Mouse (Mus musculus): ENCODE results near the gene Golph3.
A peak's percentile ranks its signal among the peaks of the same experiment; 100 is the strongest.

The Golph3 gene

DNA sequence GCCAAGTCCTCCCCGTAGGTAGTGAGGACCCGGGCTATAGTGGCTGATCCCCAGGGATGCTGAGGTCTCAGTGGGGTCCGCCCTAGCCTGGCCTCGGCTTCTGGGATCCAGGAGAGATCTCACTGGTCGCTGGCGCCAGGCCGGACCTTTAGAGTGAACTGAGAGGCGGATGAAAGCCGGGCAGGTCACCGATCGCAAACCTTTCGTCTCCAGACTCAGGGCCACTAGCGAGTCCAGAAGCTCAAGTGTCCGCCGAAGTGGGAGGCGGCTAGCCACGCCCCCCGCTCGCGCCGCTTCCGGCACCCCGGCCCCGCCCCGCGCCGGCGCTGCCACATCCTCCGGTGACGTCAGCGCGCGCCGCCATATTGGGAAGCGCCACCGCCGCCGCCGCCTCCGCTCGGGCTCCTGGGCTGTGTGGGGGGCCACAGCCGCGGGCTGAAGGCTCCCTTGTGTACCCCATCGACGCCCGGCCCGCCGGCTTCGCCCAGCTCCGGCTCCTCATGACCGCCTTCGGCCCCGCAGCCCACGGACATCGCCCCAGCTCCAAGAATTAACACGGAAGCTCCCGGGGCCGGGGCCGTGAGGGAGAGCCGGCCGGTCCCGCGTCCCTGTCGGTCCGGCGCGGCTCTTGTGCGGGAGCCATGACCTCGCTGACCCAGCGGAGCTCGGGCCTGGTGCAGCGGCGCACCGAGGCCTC is at the start of gene Golph3:
Gene Golph3, plus strand, starts transcription at position 360 of the 697 bp plus-strand sequence.
- peak; percentile 92 to 93 for DNase-seq (ENCODE audit: low spot score in 2 of 2)

DNA sequence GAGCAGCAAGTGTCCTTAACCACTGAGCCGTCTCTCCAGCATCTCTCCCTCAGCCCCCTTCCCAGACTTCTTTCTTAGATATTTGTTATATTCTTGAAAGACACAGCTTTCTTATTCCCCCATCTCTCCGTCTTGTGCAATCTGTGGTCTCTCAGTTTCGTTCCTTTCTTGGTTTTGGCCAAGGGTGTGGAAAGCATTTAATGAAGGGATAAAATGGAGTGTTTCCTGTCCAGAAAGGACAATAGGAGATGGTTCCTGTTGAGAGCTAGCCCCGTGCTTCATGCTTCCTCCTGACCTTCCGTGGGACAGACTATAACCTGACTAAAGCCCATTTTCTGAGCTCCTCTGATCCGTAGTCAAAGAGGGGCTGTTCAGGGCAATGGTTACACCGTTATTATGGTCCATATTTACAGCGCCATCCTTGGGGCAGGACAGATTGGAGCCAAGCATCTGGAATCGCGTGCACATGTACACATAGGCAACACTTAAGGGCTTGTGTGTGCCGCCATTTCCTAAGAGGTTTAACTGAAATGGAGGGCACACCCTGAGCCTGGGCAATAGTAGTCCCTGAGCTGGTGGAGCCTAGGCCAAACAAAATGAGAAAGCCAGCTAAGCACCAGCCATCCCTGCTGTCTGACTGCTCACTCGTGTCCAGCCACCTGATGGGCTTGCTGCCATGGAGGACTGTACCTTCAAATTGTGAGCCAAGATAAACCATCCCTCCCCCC is 47.8 kb upstream of the Golph3 start:
- DNase-seq (ENCODE audit: low spot score in 2 of 2): no peak

DNA sequence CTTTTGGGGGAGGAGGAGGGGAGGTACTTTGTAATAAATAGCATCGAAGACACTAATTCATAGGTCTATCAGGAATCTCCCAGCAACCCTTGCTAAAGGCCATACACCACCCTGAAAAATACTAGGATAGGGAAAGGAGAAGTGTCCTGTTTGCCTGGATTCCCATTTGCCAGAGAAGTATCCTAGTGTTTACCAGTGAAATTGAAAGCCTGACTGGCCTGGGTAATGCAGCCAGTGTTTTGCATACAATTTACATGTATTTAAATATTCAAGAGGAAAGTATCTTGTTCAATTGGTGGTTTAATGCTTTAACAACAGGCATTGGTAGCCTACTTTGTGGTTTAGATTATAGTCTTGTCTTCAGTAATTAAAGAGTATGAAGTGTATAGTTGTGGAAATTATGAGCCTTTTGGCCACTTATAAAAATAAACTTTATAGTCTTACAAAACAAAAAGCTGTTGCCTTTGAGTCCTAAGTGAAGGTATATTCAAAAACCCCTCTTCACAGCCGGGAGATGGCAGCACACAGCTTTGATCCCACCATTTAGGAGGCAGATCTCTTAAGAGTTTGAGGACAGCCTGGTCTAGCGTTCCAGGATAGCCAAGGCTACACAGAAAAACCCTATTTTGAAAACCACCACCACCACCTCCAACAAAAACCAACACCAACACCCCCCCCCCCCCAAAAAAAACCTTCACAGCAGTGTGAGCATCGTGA is 47.0 kb upstream of the Golph3 start:
- no peak for DNase-seq (ENCODE audit: low spot score in 2 of 2)

DNA sequence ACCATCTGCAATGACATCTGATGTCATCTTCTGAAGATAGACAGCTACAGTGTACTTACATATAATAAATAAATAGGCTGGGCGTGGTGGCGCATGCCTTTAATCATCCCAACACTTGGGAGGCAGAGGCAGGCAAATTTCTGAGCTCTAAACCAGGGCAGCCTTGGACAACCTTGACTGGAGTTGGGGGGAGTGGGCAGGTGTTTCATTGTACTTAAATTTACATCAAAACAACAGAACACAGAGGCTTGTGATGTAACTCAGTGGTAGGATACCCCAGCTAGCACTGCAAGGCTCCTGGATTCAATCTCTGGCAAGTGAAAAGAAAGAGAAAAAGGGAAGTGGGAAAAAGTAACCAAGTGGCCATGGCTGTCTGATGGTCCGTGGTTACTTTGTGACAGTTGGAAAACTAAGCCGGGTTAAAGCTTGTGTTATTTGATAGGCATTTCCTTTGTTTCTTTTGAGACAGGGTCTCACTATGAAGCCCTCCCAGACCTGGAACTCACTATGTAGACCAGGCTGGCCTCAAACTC is 46.1 kb upstream of the Golph3 start:
- no peak for DNase-seq (ENCODE audit: low spot score in 2 of 2)

DNA sequence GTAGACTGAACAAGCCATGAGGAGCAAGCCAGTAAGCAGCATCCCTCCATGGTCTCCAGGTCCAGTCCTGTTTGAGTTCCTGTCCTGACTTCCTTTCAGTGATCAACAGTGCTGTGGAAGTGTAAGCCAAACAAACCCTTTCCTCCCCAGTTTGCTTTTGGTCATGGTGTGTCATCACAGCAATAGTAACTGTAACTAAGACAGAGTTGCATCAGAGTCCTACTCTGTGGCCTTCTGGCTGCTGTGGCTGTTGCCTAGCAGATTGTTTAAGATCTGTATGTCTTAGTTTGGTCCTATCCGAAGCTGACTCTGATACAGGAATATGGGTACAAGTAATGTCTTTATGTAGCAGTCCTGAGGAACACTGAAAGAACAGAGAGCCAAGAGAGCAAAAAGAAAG is 41.4 kb upstream of the Golph3 start:
- no peak for DNase-seq (ENCODE audit: low spot score in 2 of 2)

DNA sequence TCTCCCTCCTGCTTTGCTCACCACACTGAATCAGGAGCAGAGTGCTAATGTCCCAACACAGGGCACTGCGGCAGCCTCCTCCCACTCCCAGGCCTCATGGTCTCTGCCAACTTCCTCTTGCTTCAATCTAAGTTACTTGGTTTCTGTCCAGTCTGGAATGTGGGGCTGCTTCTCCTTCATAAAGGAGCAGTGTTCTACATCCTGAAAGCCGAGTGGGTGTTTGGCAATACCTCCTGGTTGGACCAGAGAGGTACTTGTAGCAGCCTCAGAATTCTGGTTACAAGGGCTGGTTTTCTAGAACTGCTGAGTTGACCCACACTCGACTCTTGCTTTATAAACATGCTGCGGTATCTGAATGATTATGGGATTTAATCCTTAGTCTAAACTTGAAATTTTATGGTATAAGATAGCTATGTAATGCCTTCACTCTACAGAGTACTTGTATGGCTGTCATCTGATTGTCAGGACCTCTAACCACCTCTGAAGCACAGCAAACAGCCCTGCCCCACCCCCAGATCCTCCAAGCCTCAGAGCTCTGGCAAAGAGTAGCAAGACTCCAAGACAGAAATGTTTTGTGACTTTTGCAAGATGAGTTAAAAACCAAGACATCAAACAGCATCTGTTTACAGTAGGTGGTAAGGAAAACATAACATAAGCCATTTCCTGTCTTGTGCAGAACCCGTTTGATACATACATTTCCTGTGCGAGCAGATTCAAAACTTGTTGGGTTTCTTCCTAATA is 36.3 kb upstream of the Golph3 start:
- no peak for DNase-seq (ENCODE audit: low spot score in 2 of 2)

DNA sequence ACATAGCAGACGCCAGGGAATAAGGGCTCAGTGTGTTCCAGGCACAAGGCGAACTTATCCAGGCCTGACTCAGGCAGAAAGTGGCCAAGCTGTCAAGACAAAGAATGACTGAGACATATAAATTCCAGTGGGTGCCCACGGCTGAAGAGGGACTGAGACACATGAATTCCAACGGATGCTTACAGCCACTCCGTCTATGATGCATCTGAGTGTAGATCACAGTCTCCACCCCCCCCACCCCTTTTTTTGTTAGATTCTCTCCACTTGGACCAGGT is 35.8 kb upstream of the Golph3 start:
- DNase-seq (ENCODE audit: low spot score in 2 of 2): no peak

DNA sequence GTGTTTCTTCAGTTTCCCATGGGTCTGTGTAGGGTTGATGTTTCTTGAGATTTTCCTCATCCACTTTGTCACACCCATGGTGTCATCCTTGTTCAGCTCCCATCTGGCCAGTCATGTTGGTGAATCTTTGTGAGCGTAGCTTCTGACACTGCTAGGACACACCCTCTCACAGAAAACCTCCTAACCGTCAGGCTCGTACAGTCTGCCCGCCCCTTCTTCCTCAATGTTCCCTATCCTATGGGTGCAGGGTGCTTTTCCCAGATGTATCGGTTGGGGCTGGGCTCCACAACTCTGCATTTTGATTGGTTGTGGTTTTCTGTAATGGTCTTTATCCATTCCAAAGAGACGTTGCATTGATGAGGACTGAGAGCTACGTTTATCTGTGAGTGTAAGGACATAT is 30.9 kb upstream of the Golph3 start:
- DNase-seq (ENCODE audit: low spot score in 2 of 2): no peak

DNA sequence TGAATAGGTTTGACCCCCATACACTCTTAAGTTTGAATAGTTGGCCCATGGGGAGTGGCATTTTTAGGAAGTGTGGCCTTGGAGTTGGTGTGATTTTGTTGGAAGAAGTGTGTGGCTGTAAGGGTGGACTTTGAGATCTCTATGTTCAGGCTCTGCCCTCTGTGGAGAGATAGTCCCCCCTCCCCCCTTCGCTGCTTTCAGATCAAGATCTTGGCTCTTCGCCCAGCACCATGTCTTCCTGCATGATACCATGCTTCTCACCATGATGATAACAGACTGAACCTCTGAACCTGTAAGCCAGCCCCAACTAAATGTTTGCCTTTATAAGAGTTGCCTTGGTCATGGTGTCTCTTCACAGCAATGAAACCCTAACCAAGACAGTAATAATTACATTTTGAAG is 29.5 kb upstream of the Golph3 start:
- no peak for DNase-seq (ENCODE audit: low spot score in 2 of 2)

DNA sequence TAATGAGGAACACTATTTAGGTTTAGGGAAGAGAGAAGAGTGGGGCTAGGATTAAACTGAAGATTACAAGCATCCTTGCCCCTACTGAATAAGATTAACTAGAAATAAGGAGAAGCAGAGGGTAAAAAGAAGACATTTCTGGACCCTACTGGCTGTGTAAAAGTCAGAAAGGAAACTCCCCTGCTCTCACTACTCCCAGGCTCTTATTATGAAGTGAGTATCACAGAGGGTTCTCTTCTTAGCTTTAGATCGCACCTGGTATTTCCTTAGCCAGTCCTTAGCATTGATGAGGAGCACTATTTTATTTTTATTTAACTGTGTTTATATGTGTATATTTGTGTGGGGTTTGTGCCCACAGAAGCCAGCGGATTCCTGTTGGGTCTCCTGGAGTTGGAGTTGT is 25.0 kb upstream of the Golph3 start:
- DNase-seq (ENCODE audit: low spot score in 2 of 2): no peak

DNA sequence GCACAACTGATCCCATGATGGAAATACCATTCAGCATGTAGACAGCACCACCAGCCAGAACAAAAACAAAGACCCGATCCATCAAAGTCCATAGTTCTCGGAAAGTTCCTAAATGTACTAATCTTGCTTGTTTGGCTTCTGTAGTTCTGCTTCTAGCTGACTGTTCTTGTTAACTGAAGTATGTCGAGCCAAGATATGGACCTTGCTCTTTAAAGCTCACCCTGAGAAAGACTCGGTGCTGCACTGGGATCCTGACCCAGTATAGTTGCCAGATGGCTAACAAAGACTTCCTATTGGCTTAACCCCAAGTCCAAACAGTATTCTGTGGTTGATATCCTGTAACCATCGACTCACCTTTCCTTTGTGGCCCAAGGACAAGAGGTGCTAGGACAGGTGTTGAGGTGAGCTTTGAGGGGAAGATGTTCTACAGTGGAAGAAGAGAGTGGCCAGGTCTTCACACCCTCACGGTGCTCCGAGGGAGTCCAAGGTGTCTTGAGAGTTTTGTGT is 23.0 kb upstream of the Golph3 start:
- DNase-seq (ENCODE audit: low spot score in 2 of 2): no peak

DNA sequence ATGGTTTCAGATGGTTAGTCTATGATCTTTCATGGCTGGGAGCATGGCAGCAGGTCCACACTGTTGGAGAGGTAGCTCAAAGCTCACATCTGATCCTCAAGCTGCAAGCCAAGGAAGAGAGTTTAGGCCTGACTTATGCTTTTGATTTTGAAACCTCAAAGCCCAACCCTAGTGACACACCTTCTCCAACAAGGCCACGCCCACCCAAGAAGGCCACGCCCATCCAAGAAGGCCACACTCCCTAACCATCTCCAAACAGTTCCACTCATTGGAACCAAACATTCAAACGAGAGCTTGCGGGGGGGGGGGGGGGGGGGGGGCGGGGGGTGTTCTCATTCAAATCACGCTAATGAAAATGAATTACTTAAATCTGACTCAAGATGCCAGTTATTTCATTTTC is 19.5 kb upstream of the Golph3 start:
- DNase-seq (ENCODE audit: low spot score in 2 of 2): no peak

DNA sequence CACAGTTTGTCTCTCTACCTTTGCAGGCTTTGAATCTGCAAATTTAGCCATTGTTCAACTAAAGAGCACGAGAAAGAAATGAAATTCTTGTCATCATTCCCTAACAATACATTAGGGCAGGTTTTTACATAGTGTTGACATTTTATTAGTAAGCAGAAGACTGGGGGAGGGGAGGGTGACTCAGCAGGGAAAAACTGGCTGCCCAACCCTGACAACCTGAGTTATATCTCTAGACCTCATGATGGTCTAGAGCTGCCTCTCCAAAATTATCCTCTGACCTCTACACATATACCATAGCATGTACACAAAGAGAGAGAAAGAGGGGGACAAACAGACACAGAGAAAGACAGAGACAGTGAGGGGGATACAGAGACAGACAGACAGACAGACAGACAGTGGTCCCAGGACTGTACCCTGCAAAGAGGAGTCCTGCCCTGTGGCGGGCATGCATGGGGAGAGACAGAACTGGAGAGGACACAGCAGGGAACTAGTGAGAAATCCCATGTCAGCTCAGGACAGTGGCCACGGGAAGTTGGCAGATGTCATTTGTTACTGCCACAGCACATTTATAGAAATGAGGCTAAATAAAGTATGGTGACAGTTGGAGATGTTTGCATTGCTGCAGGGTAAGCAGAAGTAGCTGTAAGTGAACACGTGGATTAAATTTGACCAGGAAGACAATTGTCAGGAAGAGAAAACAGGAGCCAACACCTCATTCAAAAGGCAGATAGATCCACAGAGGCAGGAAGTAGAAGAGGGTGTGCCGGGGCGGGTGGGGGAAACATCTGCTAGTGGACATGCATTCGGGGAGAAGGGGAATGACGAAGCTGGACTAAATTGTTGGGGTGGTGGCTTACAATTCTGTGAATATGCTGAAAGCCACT is 14.8 kb upstream of the Golph3 start:
- DNase-seq (ENCODE audit: low spot score in 2 of 2): no peak

DNA sequence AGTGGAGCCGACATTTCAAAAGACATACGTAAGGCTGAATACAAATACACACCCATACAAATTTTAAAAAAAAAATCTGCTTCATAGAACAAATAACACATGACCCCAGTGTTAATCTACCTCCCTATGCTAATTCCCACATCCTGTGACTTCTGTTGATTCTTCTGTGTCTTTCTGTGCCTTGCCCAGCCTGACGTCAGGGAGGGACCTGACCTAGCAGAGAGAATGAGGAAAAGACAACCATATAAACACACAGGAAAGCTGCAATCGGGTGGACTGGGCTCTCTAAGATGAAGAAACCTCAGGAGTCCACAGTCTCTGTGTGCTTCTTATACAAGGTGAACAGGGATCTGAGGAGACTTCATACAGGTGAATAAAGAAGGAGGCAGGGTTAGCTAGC is 14.1 kb upstream of the Golph3 start:
- no peak for DNase-seq (ENCODE audit: low spot score in 2 of 2)

DNA sequence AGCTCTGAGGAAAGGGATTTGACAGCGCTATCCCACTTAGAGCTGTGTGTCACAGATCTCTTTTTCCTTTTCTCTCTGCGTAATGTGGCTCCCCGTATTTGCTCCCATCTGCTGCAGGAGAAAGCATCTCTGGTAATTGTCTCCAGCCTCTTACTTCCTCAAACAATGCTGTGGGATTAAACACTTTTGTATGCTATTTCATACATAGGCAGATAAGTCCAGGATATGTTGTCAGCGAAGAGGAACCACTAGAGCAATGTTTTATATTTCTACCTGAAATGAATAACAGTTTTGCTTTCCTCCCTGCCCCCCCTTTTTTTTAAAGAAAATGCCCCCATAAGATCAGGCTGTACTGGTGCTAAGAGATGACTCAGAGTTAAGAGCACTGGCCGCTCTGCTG is 12.7 kb upstream of the Golph3 start:
- no peak for DNase-seq (ENCODE audit: low spot score in 2 of 2)

DNA sequence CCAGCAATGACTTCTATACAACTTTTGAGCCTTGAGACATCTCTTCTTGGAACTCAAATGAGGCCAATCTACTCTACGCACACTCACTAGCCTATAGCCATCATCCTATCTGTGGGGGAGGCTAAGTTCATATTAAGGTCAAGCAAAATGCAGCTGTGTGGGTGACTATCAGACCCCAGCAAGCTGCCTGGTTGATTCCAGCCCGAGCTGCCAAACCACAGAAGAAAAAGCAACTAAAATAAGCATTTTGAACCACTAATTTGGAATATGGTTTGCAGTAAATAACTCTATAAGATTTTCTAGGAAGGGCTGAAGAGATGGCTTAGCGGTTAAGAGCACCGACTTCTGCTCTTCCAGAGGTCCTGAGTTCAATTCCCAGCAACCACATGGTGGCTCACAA is 10.6 kb upstream of the Golph3 start:
- no peak for DNase-seq (ENCODE audit: low spot score in 2 of 2)

DNA sequence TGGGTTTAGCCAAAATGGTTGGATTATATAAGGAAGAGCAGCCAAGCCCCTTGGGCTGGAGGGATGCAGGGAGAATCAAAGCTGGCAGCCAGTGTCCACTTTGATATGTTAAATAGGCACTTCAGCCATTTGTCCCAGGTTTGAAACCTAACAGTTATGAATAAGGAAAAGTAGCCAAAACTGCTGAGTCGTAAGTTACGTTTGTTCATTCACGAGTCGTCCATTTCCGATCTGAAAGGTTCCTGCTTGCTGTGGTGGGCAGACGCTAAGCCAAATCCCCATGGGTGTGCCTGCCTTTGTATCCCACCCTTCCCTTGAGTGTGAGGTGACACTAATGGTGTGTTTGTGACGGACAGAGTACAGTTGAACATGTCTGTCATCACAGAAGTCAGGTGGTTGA is 9.8 kb upstream of the Golph3 start:
- DNase-seq (ENCODE audit: low spot score in 2 of 2): no peak

DNA sequence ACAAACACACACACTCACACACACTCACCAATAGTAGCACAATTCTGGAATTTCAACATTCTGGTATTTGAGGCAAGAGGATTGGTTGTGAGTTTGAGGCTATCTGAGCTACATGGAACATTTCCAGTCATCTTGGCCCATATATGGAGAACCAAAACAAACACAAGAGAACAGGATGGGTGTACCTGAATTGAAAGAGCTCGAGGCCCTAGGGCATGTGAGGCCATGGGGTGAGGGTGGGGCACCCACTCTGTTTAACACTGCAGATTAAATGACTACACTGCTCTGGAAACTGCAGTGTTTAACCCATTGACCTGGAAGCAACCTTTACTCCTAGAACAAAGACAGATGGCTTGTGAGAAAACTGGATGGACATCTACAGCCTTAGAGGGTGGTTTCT is 8.0 kb upstream of the Golph3 start:
- DNase-seq (ENCODE audit: low spot score in 2 of 2): no peak

DNA sequence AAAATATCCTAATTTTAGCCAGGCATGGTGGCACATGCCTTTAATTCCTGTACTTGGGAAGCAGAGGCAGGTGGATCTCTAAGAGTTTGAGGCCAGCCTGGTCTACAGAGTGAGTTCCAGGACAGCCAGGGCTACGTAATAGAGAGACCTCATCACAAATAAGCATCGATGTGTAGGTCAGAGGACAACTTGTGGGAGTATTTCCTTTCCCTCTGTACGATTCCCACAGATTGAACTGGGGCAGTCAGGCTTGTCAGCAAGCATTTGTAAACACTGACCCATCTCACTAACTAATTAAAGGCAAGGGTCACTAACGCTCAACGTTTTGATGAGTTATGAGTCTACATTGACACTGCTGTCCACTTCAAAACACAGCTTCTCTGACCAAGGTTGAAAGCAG is 6.7 kb upstream of the Golph3 start:
- no peak for DNase-seq (ENCODE audit: low spot score in 2 of 2)

DNA sequence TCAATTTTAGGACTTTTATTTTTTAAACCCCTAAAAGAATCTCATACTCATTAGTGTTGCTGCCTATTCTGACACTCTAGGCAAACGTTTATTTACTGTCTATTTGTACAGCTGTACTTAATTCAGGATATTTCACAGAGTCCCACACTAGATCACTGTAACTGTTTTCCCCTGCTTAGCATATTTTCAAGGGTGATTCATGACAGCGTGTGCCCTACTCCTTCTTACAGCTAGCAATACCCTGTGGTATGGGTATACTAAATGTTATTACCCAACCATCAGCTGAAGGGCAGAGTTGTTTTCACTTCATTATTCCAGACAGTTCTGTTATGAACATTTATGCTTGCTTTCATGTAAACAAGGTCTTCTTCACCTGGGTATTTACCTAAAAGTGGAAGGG is 5.3 kb upstream of the Golph3 start:
- DNase-seq (ENCODE audit: low spot score in 2 of 2): no peak

DNA sequence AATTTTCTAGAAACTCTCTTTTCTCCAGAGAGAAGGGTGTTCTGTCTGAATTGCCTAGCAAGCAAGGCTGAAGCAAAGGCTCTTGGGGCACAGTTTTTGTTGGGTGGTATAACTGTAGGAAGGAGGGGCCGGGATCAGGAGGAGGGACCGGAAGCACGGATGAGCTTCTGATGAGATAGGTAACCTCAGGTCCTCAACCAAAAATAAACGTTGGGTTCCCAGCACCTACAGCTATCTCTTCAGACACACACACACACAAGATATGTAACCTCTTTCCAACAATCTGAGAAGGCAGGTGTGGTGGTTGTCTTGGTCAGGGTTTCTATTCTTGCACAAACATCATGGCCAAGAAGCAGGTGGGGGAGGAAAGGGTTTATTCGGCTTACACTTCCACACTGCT is 4.0 kb upstream of the Golph3 start:
- no peak for DNase-seq (ENCODE audit: low spot score in 2 of 2)
